Mouse (Mus musculus) right cerebral cortex, adult 18-20 months (tissue): ENCODE data around the gene Olfr25.

ENCODE experiments used
- DNase-seq: peaks from one replicate; pipeline ENCODE4 v3.0.0; 2022; ENCODE audit warnings: mixed read lengths

Olfr25 gene

DNA sequence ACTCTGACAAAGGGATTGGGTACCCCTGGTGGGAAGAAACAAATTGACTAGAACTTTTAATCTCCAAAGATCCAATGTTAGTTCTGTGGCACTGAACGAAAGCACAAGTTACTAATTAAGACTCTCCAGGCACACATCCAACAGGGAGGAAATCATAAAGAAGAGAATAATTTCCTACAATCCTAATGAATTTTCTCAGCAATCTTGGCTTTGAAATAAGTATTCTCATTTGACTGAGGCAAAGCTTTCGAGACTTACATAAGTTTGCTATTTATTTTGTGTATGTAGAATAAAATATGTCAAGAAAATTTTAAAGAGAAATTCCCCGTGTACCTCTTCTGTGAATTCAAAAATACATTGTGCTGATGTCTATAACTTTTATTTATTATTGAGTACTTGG lies at the start of gene Olfr25:
Gene Olfr25 (plus strand): TSS at position 301 of the 400 bp plus-strand sequence.
- DNase-seq = no peak

DNA sequence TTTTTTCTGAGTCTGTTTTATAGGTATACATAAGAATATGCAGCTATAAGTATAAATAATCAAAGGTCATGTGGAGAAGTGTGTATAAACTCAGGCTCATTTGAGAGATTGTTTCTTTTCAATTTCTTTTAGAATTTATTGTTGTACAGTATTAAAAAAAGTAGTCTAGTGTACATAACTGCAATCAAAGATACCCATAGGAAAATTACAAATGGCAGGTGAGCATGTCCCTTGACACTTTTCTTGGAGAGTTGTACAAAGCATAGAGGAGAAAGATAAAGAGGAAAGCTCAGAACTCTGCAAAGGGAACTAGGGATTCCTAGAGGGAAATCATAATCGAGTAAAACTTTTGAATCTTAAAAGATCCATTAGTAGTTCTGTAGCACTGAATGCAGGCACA lies 38.1 kb upstream of the Olfr25 start, which contains the start of gene Olfr896-ps1:
Gene Olfr896-ps1 (plus strand): TSS at position 301 of the 400 bp plus-strand sequence.
- no peak for DNase-seq

DNA sequence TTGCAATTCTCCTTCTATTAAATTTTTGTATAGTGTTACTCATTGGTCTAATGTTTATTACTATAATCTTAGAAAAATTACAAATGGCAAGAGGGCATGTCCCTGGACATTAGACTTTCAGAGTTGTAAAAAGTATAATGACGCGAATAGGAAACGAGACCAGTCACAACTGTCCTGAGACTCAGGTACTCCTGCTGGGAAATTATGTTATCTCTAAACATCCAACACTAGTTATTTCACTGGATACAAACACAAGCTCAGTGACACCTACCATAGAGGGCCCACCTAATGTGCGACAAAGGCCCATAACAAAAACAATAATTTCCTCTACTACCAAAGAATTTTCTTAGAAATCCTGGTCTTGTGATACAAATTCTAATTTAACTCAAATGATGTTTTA lies 19.3 kb downstream of the Olfr25 start, which contains the start of gene Olfr898:
Gene Olfr898 (plus strand): TSS at position 301 of the 400 bp plus-strand sequence.
- no peak for DNase-seq

DNA sequence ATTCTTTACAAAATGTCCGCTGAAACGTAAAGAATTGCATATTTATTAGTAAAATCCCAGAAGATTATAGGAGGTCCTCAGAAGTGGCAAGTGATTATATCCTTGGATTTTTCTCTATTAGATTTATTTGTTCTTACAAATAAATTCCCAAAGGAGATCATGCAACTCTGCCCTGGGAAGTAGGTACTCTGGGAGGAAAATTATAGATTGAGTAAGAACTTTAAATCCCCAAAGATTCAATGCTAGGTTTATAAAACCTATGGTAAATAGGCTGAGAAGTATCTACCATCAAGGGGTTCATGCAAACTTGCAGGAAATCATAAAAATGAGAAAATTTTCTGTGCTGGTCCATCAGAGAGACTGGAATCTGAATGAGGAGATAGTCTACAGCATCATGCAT lies 37.7 kb downstream of the Olfr25 start, which contains the start of gene Olfr250:
Gene Olfr250 (plus strand): TSS at position 301 of the 400 bp plus-strand sequence.
- DNase-seq = no peak

DNA sequence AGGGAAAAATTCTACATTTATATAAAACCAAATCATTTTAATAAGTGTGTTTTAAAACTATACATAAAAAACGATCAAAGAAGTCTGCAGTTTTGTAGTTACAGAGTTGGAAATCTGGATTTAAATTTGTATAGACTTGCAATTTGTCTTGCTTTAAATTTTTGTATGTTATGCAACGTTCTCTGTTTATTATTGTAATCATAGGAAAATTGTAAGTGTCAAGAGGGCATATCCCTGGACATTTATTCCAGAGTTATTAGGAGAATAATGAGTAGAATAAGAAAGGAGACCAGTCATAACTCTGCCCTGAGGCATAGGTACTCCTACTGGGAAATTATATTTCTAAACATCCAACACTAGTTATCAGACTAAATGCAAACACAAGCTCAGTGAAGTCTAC lies 47.9 kb downstream of the Olfr25 start, which contains the start of gene Olfr251:
Gene Olfr251 (plus strand): TSS at position 301 of the 400 bp plus-strand sequence.
- DNase-seq = no peak
